Mouse (Mus musculus): Measurements from ENCODE around the gene Phxr2.
"Not testable (repeated sequence)": the region's sequence is repeated elsewhere in the genome, so short reads cannot be mapped to it uniquely, and the experiment has no call there.

Phxr2 gene

DNA sequence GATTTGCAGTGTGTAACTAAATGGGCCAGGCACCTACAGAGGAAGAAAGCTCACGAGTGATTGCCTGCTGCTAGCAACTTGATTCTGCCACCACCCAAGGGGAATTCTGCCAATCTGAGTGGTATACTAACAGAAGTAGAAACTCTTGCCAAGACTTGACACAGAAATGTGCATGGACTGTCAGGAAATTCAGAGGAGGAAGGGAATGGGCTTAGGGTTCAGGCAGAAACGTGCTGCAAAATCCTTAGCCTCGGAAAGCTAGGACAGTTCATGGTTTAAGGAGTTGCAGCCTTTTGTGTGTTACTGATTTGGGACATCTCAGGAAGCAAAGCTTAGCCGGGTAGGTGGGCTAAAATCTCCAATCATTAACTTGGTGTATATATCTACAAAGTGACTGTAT, at the start of gene Phxr2:
TSS of gene Phxr2 (minus strand) at position 101 of the 400 bp plus-strand sequence.
- DNase-seq (ENCODE audit: low spot score in 2 of 2), result no peak

DNA sequence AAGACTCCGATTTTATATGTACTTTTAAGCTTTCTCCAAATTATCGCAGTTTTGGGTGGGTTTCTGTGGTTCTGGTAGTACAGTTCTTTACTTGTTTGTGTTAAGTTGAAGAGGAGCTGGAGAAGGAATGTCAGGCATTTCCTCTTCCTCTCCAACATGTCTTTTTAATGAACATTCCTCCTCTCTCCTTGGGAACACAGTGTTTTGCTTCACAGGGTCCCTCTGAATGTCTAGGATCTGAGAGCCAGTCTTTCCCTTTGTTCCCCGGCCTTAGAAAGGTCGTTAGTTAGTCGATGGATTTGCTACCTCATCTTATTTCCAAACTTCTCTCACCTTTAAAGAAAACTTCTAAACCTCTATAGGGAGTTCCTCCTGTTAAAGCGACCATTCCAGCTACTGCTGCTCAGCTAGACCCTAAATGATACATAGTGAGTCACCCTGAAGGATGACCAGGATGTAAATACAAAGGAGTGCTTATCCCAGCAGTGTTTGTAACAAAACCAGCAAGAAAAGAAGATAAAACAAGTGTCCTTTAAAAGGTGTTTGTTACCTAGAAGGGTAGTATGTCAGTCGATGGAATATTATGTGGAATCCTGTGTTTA, 46.9 kb upstream of the Phxr2 start:
- DNase-seq (ENCODE audit: low spot score in 2 of 2), result no peak

DNA sequence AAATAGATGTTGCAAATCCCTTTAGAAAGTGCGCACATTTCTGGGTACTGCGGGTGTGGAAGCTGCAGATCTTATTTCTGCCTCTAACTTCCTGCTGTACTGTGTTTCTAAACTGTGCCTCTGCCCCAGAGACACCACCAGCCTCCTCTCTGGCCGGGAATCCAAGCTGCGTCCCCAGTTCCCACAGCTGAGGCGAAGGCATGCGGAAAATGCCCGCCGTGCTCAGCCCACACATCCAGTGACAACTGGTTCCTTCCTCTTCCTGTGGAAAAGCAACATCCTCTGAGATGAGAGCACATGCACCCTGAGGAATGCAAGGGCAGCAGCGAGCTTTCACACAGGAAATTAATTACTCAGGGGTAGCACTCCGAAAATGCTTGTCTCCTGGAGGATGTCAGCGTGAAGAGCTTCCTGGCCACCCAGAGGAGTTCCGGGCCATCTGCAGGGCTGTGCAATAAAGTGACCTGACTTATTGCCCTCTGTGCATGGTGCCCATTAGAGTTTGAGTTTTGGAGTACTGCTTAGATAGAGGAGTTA, 45.9 kb upstream of the Phxr2 start:
- peak in 1 of 2 experiments; percentile 39 for DNase-seq (ENCODE audit: low spot score in 2 of 2)

- peak in 1 of 2 experiments; percentile 61 for DNase-seq (ENCODE audit: low spot score in 2 of 2)
Measured at GRCm38 (mm10) chr10:99169765-99170129, 43.6 kb upstream of the Phxr2 start.

- no peak for DNase-seq (ENCODE audit: low spot score in 2 of 2)
Measured at GRCm38 (mm10) chr10:99168840-99169764, 43.0 kb upstream of the Phxr2 start.

GRCm38 (mm10) chr10:99168404-99168803, 42.3 kb upstream of the Phxr2 start:
- DNase-seq (ENCODE audit: low spot score in 2 of 2), result no peak

DNA sequence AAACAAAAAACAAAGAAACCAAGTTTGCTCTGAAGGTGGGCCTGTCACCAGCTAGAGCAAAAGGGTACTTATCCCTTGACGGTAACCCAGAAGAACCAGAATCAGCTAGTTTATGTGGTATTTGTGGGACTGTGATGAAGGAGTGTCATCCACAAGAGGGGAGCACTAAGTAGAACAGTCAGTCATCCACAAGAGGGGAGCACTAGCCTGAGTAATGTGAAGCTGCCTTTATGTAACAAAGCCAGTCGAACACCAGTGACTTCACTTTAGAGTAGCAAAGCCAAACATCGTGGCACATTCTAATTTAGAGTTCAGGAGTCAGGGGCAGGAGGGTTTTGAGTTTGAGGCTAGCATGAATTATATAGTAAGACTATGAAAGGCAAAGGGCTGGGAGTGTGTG, 40.3 kb upstream of the Phxr2 start:
- DNase-seq (ENCODE audit: low spot score in 2 of 2), result peak in 1 of 2 experiments; percentile 51

DNA sequence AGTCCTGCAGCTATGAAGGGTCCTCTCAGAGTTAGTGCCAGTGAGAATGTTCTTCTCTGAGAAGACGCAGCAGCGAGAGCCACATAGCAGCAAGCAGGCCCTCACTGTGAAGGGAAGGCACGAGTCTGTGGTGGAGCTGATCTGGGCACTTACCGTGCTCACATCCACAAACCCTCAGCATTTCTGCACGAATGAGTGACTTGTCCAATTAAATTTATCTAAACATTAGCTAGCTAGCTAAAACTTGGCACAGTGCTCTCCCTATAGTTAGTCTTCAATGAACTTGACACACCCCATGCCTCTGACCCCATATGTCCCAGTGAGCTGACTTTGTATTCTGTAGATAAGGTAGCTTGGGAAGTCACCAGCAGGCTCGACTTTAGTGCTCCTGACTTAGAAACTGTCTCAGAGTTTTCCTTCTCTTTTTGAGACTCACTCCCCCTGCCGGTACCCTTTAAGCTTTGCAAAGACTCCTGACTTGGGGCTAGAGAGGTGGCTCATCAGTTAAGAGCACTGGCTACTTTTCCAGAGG, 39.7 kb upstream of the Phxr2 start:
- no peak for DNase-seq (ENCODE audit: low spot score in 2 of 2)

DNA sequence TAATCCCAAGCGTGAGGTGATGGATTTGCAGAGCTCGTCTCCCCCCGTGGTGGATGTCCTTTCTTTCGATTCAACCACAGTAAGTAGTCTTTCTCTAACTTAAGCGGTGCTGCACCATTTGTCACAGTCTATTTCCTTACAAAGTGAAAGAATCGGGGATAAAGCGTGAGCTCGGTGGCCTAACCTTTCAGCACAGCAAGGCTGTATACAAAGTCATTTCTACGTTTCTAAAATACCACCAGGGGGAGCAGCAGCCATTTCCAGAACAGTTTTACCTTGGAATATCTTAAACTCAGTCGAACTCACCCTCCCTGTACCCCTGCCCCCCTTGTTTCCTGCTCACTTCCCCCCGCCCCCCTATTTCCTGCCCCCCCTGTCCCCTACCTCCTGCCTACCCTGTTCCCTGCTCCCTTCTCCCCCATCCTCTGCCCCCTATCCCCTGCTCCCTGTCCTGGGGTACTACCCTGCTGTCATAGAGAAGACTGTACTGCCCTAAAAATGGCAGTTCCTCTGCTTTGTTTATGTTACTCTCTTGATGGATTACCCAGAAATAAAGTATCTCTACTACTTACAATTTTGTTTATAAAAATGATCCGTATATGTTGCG, 38.8 kb upstream of the Phxr2 start:
- DNase-seq (ENCODE audit: low spot score in 2 of 2), result peak in 1 of 2 experiments; percentile 28

DNA sequence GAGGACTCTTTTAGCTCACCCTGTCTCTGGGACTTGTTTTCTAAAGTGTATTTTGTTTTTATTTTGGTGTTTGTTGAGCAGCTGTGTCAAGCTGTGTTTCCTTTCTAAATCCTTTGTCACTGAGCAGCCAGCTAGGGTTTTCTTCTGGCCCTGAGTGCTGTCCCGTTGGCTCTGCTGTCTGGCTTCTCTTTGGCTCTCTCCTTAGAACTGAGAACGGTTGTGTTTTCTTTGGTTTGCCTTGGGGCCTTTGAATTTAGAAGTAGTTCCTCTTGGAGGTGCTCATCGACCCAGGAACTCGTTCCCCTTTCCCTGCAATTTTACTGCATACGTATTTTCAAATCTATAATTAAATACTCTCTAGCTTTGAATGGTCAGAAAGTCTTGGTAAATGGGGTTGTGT, 36.9 kb upstream of the Phxr2 start:
- no peak for DNase-seq (ENCODE audit: low spot score in 2 of 2)

GRCm38 (mm10) chr10:99161987-99162582, 36.0 kb upstream of the Phxr2 start:
- peak in 1 of 2 experiments; percentile 25 for DNase-seq (ENCODE audit: low spot score in 2 of 2)

DNA sequence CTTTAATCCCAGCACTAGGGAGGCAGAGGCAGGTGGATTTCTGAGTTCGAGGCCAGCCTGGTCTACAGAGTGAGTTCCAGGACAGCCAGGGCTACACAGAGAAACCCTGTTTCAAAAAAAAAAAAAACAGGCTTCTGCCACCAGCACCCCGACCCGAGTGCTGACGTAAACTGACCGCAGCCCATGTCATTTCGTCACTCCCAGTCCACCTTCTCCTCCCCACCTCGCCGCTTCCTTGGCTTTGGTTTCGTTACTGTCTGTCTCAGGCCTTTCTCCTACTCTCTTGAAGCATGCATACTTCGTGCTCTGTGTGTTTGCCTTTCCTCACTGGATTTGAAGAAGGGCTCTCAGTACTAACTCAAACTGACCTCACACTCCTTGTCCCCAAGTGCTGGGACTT, 31.6 kb upstream of the Phxr2 start:
- DNase-seq (ENCODE audit: low spot score in 2 of 2), result not testable (repeated sequence)

DNA sequence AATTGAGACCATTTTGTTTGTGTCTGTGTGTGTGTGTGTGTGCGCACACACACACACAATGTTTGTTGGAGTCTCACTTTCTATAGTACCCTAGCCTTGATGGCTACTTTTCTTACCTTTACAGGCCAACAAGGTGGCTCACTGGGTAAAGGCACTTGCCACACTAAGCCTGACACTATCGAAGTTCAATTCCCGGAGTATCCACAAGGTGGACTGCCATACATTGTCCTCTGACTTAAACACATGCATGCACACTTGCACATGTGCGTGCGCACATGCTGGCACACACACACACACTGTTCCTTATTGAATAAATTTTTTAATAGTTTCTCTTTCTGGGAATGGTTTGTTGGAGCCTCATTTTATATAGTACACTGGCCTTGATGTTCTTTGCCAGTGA, 30.7 kb upstream of the Phxr2 start:
- no peak for DNase-seq (ENCODE audit: low spot score in 2 of 2)

DNA sequence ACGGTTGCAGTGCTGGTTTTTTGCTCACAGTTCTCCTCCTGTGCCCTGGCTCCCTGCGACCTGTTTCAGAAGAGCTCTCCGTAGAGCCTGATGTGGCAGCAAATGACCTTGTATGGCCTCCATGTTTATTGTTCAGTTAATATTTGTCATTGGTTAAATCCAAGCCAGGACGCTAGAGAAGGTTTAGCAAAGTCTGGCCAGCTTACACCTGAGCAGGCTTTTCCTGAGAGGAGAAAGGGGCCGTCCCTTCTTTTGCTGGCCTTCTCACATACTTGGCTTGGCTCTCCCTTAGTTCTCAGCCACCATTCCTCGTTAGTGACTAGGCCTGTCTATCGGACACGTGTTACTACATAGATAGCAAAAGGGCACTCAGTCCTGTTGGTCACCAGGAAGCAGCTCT, 28.5 kb upstream of the Phxr2 start:
- no peak for DNase-seq (ENCODE audit: low spot score in 2 of 2)

- DNase-seq (ENCODE audit: low spot score in 2 of 2), result no peak
Measured at GRCm38 (mm10) chr10:99152063-99152462, 25.9 kb upstream of the Phxr2 start.

DNA sequence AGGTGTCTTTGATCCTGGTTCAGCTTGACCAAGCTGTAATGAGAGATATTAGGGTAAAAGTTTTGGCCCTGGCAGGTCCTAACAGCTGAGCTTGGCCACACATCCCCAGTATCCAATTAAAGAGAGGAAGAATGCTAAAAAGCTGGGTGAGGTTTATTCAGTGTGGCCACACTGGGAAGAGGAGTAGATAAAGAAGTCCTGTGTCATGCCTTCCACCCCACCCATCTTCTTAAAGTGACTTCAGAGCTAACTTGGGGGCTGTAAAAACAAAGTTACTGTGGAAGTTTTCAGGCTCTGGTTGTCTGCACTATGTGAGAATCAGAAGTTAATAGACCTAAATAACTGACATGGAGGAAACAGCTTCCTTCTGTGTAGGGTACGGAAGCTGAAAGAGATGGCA, 25.5 kb upstream of the Phxr2 start:
- no peak for DNase-seq (ENCODE audit: low spot score in 2 of 2)

GRCm38 (mm10) chr10:99150016-99150415, 23.9 kb upstream of the Phxr2 start:
- no peak for DNase-seq (ENCODE audit: low spot score in 2 of 2)

DNA sequence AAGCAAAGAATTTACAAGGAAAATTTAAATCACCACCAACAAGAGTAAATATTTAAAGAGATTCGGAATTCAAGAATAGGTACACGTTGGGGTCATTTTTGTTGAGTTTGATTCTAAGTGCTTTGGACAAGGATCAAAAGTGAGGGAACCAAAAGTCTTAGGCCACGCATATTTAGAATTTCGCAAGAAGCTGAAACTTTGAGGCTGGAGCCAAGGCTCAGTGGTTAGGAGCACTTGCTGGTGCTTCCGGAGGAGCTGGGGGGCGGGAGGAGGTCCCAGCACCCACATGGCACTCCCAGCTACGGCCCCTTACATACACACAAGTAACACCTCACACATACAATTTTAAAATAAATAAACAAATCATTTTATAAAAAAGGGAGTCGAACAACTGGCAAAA, 20.5 kb upstream of the Phxr2 start:
- no peak for DNase-seq (ENCODE audit: low spot score in 2 of 2)

DNA sequence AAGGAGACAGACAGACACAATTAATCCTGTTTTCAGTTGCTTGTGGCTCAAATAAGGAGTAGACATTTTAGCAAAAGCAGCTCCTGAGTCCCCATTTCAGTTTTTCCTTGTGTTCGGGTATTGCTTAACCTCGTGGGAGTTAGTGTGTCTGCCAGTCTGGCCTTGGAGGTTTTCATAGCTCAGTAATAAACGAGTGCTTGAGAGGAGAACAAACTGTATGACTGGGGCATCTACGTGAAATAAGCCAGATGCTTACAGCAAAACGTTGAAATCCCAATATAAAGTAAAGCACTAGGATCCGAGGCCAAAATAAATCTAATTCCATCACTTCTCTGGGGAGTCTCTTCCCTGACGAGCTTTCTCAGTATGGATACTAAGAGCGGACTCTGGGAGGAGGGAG, 19.5 kb upstream of the Phxr2 start:
- no peak for DNase-seq (ENCODE audit: low spot score in 2 of 2)

GRCm38 (mm10) chr10:99136337-99136736, 10.2 kb upstream of the Phxr2 start:
- no peak for DNase-seq (ENCODE audit: low spot score in 2 of 2)

- DNase-seq (ENCODE audit: low spot score in 2 of 2), result no peak
Measured at GRCm38 (mm10) chr10:99133321-99133875, 7.3 kb upstream of the Phxr2 start.
